Mouse (Mus musculus) forebrain, postnatal 0 days (tissue): ENCODE measurements around the gene Pld1. TPM values are rescaled to one million over a fixed set of nuclear protein-coding genes. Genes with fewer than 3 reads are reported as not detected.

ENCODE experiments used
- ATAC-seq: fragments of 200-750 bp; cut with Nextera tagmentation; 2 replicates; pipeline ENCODE4 v1.8.0; 2017; ENCODE audit warnings: mild to moderate bottlenecking, moderate library complexity
- DNase-seq: peaks from one replicate; pipeline ENCODE4 v3.0.0-alpha.2; 2015
- H3K27ac ChIP-seq: fragments of 300-500 bp; sonication (generic); 2 replicates; pipeline ENCODE4 v1.5.1; 2014; ENCODE audit warnings: low read depth, mild to moderate bottlenecking, antibody characterized with exemption, low read length, moderate library complexity, mixed read lengths
- H3K27me3 ChIP-seq: fragments of 300-500 bp; sonication (generic); 2 replicates; pipeline ENCODE4 v1.6.1; 2014; ENCODE audit warnings: mild to moderate bottlenecking, low read length, mixed read lengths; ENCODE audit not compliant: insufficient read depth
- H3K36me3 ChIP-seq: fragments of 300-500 bp; sonication (generic); 2 replicates; pipeline ENCODE4 v1.6.1; 2014; ENCODE audit warnings: mild to moderate bottlenecking, moderate library complexity; ENCODE audit not compliant: insufficient read depth
- H3K4me1 ChIP-seq: fragments of 300-500 bp; sonication (generic); 2 replicates; pipeline ENCODE4 v1.6.1; 2014; ENCODE audit warnings: antibody characterized with exemption; ENCODE audit not compliant: insufficient read depth
- H3K4me2 ChIP-seq: fragments of 300-500 bp; sonication (generic); 2 replicates; pipeline ENCODE4 v1.6.1; 2014; ENCODE audit warnings: low read depth, mild to moderate bottlenecking, moderate library complexity
- H3K4me3 ChIP-seq: fragments of 300-500 bp; sonication (generic); 2 replicates; pipeline ENCODE4 v1.5.1; 2014; ENCODE audit warnings: low read depth, low read length, mixed read lengths
- H3K9ac ChIP-seq: fragments of 300-500 bp; sonication (generic); 2 replicates; pipeline ENCODE4 v1.6.1; 2014; ENCODE audit warnings: mild to moderate bottlenecking
- H3K9me3 ChIP-seq: fragments of 300-500 bp; sonication (generic); 2 replicates; pipeline ENCODE4 v1.6.1; 2016; ENCODE audit warnings: low read length
- CTCF ChIP-seq: sonication (generic); IDR thresholded peaks from 2 replicates; pipeline ENCODE4 v1.5.1; 2016; ENCODE audit warnings: antibody characterized with exemption, control low read depth, low read depth
- WGBS: fragments of 180-500 bp; shearing (Covaris S2); extraction: QIAGEN DNeasy Blood & Tissue Kit; methylation state at CpG from one replicate; pipeline ENCODE4 v1.1.7; 2014; 5-methylcytosine and 5-hydroxymethylcytosine counted together
- polyA plus RNA-seq: library from polyadenylated mRNA; unstranded; fragments of >200 nt; fragmentation: Nextera tagmentation; extraction: Ambion mirVana; gene quantifications from 2 replicates; pipeline ENCODE4 v1.2.1, GENCODE M21; 2015
- total RNA-seq: library from RNA; depleted of rRNA; stranded (reverse); fragments of >200 nt; gene quantifications from 2 replicates; pipeline ENCODE4 v1.2.3, GENCODE M21; 2014

The Pld1 gene
- total and polyA plus RNA-seq, 2 experiments from 2014 or later = 3.5 to 13.5 TPM

DNA sequence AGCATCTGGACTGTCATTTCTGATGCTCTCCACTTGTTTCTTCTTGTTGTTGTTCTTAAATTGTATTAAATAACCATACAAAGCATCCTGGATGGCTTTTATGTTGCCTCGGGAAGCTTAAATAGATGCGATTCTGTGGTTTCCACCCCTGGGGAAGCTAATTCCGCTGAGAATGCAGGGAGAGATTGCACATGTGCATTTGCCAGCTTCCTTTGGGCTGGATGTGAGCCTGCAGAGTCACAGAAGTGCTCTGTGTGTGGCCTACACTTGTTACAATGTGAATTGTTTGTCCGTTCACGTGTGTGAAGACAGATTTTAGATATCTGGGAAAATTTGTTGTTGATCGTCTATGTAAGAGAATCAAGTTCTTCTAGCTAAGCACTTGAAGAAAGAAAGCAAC is 74.9 kb downstream of the Pld1 start:
- 46% methylated on average over 6 of the region's 6 CpGs for WGBS
- H3K27ac ChIP-seq = no peak overlapping the region
- ATAC-seq = no peak
- no peak for TF ChIP-seq CTCF
- H3K27me3 ChIP-seq = no peaks in the 10 kb centered on the region
- no peaks in the 10 kb centered on the region for H3K36me3 ChIP-seq
- no peak overlapping the region for H3K4me2 ChIP-seq
- DNase-seq = no peak
- H3K9me3 ChIP-seq = no peaks in the 10 kb centered on the region
- no peak overlapping the region for H3K4me3 ChIP-seq
- H3K4me1 ChIP-seq = no peaks in the 10 kb centered on the region
- no peak overlapping the region for H3K9ac ChIP-seq

DNA sequence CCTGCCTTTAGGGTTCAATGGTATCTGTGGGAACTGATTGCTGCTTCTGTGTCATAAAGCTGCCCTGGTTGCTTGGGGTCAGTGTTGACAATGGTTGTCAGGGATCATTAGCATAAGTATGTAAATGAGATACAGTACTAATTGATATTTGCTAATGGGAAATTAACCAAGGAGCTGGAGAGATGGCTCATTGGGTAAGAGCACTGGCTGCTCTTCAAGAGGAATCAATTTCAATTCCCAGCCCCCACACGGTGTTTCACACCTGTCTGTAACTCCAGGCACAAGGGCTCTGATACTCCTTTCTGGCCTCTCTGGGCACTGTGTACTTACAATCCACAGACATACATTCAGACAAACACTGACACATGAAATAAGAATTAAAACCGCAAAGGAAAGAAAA is 78.5 kb downstream of the Pld1 start:
- ATAC-seq = no peak

DNA sequence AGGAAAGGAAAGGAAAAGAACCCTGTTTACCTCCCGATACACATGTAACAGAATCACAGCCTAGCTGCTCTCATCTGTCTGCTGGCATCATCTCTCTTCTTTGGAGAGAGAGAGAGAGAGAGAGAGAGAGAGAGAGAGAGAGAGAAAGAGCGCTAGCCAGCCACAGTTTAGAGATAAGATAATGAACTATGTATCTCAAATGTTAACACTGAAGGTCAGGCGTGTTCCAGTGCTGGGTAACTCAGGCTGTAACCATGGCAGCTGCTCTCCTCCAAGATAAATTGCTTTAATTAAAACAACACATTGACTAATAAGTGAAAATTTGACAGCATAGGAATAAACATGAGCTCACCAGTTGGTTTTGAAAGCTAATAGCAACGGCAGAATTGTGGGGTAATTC is 81.2 kb downstream of the Pld1 start:
- Histone ChIP-seq H3K27me3 (no peaks in the 10 kb centered on the region), H3K9ac (no peak overlapping the region), H3K36me3 (no peaks in the 10 kb centered on the region), H3K27ac (no peak overlapping the region), H3K4me2 (no peak overlapping the region), H3K9me3 (no peaks in the 10 kb centered on the region), H3K4me3 (no peak overlapping the region), H3K4me1 (0 out of 2 replicates have a peak, but pooled peaks cover 3% of the 10 kb centered on the region)
- TF ChIP-seq CTCF = no peak
- whole genome bisulfite sequencing = 55% methylated on average over 4 of the region's 4 CpGs
- ATAC-seq = peak; percentile 48; the same call in 1 of the 2 replicates
- no peak for DNase-seq

More for the DNA sequence above, 78.5 kb downstream of the Pld1 start:
- no peaks in the 10 kb centered on the region for H3K36me3 ChIP-seq
- H3K9ac ChIP-seq = no peak overlapping the region
- DNase-seq = no peak
- H3K9me3 ChIP-seq = no peaks in the 10 kb centered on the region
- no peak overlapping the region for H3K4me2 ChIP-seq
- no peak for TF ChIP-seq CTCF
- 70% methylated on average over 2 of the region's 2 CpGs for WGBS
- no peaks in the 10 kb centered on the region for H3K27me3 ChIP-seq
- H3K4me3 ChIP-seq = no peak overlapping the region
- H3K4me1 ChIP-seq = 0 out of 2 replicates have a peak, but pooled peaks cover 3% of the 10 kb centered on the region
- no peak overlapping the region for H3K27ac ChIP-seq

DNA sequence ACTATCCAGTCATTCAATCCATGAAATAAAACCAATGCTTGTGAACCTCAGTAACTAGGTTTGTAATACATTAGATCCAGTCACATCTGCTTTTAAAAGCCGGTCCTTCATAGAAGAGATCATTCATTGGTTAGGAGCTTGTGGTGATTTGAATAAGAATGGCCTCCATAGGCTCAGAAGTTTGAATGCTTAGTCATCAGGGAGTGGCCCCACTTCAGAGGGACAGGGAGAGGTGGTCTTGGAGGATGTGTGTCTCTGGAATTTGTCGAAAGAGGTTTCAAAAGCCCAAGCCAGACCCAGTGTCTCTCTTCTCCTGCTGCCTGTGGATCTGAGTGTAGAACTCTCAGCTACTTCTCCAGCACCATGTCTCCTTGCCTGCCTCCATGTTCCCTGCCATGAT is 81.9 kb downstream of the Pld1 start:
- no peak for DNase-seq
- Histone ChIP-seq H3K4me2 (no peak overlapping the region), H3K4me3 (no peak overlapping the region), H3K27ac (no peak overlapping the region), H3K4me1 (0 out of 2 replicates have a peak, but pooled peaks cover 3% of the 10 kb centered on the region), H3K27me3 (no peaks in the 10 kb centered on the region), H3K9ac (no peak overlapping the region), H3K36me3 (no peaks in the 10 kb centered on the region), H3K9me3 (no peaks in the 10 kb centered on the region)
- 84% methylated on average over 2 of the region's 2 CpGs for WGBS
- ATAC-seq = no peak
- no peak for TF ChIP-seq CTCF

DNA sequence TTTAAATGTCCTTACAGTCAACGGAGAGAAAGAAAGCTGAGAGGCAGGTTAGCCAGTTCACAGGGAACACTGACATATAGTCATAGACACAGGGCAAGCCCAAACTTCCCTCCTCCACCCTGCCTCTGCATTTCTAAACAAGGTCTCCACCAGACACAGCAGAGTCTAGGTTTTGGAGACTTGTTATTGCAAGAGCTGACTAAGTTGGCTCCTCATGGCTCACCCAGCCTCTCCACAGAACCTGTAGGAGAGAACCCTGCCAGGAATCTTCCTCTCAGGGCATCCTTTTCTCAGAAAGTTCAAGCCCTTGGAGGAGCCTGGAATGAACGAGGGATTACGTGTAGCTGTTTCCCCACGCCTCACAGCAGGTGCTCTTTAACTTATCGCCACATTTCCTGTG is 83.7 kb downstream of the Pld1 start:
- Histone ChIP-seq H3K9ac (no peak overlapping the region), H3K4me3 (no peak overlapping the region), H3K4me1 (0 out of 2 replicates have a peak, but pooled peaks cover 3% of the 10 kb centered on the region), H3K27ac (no peak overlapping the region), H3K36me3 (no peaks in the 10 kb centered on the region), H3K9me3 (no peaks in the 10 kb centered on the region), H3K27me3 (no peaks in the 10 kb centered on the region), H3K4me2 (no peak overlapping the region)
- 86% methylated on average over 5 of the region's 5 CpGs for WGBS
- no peak for ATAC-seq
- no peak for TF ChIP-seq CTCF
- no peak for DNase-seq

DNA sequence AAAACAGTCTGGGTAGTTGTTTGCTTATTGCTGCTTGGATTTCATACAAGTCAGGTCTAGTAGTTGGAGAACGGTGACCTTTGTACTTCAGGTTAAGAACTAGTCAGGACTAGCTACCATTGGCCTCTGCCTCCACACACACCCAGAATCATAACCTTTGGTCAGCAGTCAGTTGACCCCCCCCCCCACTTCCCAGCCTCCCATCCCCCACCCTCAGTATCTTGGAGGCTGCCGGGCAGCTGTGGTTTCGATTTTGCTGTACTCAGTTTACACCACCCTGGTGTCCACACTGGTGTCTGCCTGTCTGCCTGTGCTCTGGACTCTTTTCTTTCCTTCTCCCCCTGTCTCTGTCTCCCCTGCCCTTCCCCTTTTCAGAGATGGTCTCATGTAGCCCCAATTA is 88.4 kb downstream of the Pld1 start:
- Histone ChIP-seq H3K4me2 (no peak overlapping the region), H3K4me1 (no peaks in the 10 kb centered on the region), H3K9me3 (no peaks in the 10 kb centered on the region), H3K36me3 (no peaks in the 10 kb centered on the region), H3K27ac (no peak overlapping the region), H3K4me3 (no peak overlapping the region), H3K9ac (no peak overlapping the region), H3K27me3 (no peaks in the 10 kb centered on the region)
- 87% methylated on average over 3 of the region's 3 CpGs for WGBS
- DNase-seq = no peak
- no peak for TF ChIP-seq CTCF
- no peak for ATAC-seq

DNA sequence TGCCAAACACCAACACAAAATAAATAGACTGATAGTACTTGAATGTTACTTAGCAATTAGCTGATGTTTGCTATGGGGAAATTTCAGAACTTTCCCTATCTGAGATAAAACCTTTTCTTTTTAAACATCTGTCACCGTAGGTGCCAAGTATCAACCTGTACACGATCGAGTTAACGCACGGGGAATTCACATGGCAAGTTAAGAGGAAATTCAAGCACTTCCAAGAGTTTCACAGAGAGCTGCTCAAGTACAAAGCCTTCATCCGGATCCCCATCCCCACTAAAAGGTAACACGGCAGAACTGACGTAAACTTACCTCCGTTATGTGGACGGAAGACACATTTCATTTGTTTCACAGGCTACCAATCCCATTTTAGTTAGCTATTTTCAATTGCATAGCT is 90.0 kb downstream of the Pld1 start:
- H3K27me3 ChIP-seq = no peaks in the 10 kb centered on the region
- 85% methylated on average over 10 of the region's 10 CpGs for WGBS

More for the DNA sequence above, 90.0 kb downstream of the Pld1 start:
- no peaks in the 10 kb centered on the region for H3K4me1 ChIP-seq
- no peak for ATAC-seq
- no peak overlapping the region for H3K4me2 ChIP-seq
- no peak for DNase-seq
- TF ChIP-seq CTCF = no peak
- H3K4me3 ChIP-seq = no peak overlapping the region
- H3K27ac ChIP-seq = no peak overlapping the region
- no peaks in the 10 kb centered on the region for H3K9me3 ChIP-seq
- no peaks in the 10 kb centered on the region for H3K36me3 ChIP-seq
- H3K9ac ChIP-seq = no peak overlapping the region
